In genomic region chr8:84779519-84780224, GRCm38 (mm10) we compare ENCODE assay signal across 10 mouse cellular contexts. TPM values are rescaled to one million over a fixed set of nuclear protein-coding genes. Genes with fewer than 3 reads are reported as not detected.
DNase-seq lines count a peak whose midpoint lies in the region; ATAC-seq and TF ChIP-seq lines count a peak whose summit lies in the region.
"Had no signal": no experiment of that assay in that cellular context is flagged by ENCODE, and none has a peak within 500 bp of the region (broad histone marks: within the 10 kb centered on the region; RNA-seq: fewer than 3 reads in every experiment).

No protein-coding gene starts in this region.

- peaks cover 97% of the 10 kb centered on the region for H3K27me3 ChIP-seq in kidney, embryonic 16.5 days (ENCODE audit: insufficient read depth, low read length)
- peaks cover 100% of the 10 kb centered on the region for H3K27me3 ChIP-seq in embryonic facial prominence, embryonic 10.5 days (replicated peaks; ENCODE audit: low read depth, poor library complexity, severe bottlenecking)
- no peaks in the 10 kb centered on the region; the same call in none of the 2 replicates for H3K27me3 ChIP-seq in forebrain, postnatal 0 days (ENCODE audit: insufficient read depth, low read length)
- H3K27me3 ChIP-seq: Patski had no signal

- no peak for DNase-seq in kidney, postnatal 10 days
- peak; percentile 45 for DNase-seq in embryonic facial prominence, embryonic 10.5 days (ENCODE audit: low spot score)
- DNase-seq in forebrain, postnatal 0 days: peak; percentile 70
- DNase-seq in neural tube, embryonic 10.5 days (ENCODE audit: extremely low spot score, low spot score): peak; percentile 61
- DNase-seq in B cell, adult 2 months: no peak
- DNase-seq in frontal cortex, postnatal 10 days (ENCODE audit: low spot score in 2 of 2): no peak
- DNase-seq in adrenal gland, adult 2 months: no peak
- DNase-seq: cerebellum, adult 11 months had no signal

- ATAC-seq in kidney, embryonic 16.5 days (ENCODE audit: low FRiP score, low TSS enrichment): no peak
- peak; percentile 55 for ATAC-seq in forebrain, postnatal 0 days
- ATAC-seq: Patski had no signal

- no peaks in the 10 kb centered on the region for H3K9me3 ChIP-seq in kidney, embryonic 16.5 days (ENCODE audit: low read length)
- H3K9me3 ChIP-seq in embryonic facial prominence, embryonic 10.5 days: no peaks in the 10 kb centered on the region
- H3K9me3 ChIP-seq in forebrain, postnatal 0 days (ENCODE audit: low read length): no peaks in the 10 kb centered on the region

- no peak overlapping the region for H3K27ac ChIP-seq in kidney, embryonic 16.5 days (ENCODE audit: low read length)
- H3K27ac ChIP-seq in embryonic facial prominence, embryonic 10.5 days (replicated peaks): no peak overlapping the region
- peak overlapping the region; percentile 95 for H3K27ac ChIP-seq in forebrain, postnatal 0 days (ENCODE audit: low read depth, low read length)

- 0 out of 2 replicates have a peak overlapping the region, but pooled peaks have one; percentile 0 for H3K4me3 ChIP-seq in kidney, embryonic 16.5 days (ENCODE audit: low read length)
- H3K4me3 ChIP-seq in embryonic facial prominence, embryonic 10.5 days: no peak overlapping the region
- peak overlapping the region; percentile 15; the same call in 1 of the 2 replicates for H3K4me3 ChIP-seq in forebrain, postnatal 0 days (ENCODE audit: low read depth, low read length)

- TF ChIP-seq CTCF in forebrain, postnatal 0 days (IDR thresholded peaks at IDR 0.05; ENCODE audit: low read depth): no peak

- no peaks in the 10 kb centered on the region for H3K36me3 ChIP-seq in kidney, embryonic 16.5 days (ENCODE audit: insufficient read depth, low read length)
- no peaks in the 10 kb centered on the region for H3K36me3 ChIP-seq in embryonic facial prominence, embryonic 10.5 days (replicated peaks)
- no peaks in the 10 kb centered on the region for H3K36me3 ChIP-seq in forebrain, postnatal 0 days (ENCODE audit: insufficient read depth)

- 0 out of 2 replicates have a peak overlapping the region, but pooled peaks have one; percentile 12 for H3K4me2 ChIP-seq in kidney, embryonic 16.5 days (replicated peaks; ENCODE audit: low read depth, low read length)
- H3K4me2 ChIP-seq in forebrain, postnatal 0 days (ENCODE audit: low read depth): peak overlapping the region; percentile 49

- peaks cover 19% of the 10 kb centered on the region for H3K4me1 ChIP-seq in kidney, embryonic 16.5 days (ENCODE audit: insufficient read depth, low read length)
- peaks cover 7% of the 10 kb centered on the region for H3K4me1 ChIP-seq in embryonic facial prominence, embryonic 10.5 days
- peaks cover 44% of the 10 kb centered on the region for H3K4me1 ChIP-seq in forebrain, postnatal 0 days (ENCODE audit: insufficient read depth)

- H3K9ac ChIP-seq in kidney, embryonic 16.5 days (replicated peaks; ENCODE audit: low read length): no peak overlapping the region
- H3K9ac ChIP-seq in forebrain, postnatal 0 days: peak overlapping the region; percentile 61

- 19% methylated on average over 19 of the region's 19 CpGs for WGBS in kidney, embryonic 16.5 days
- WGBS in embryonic facial prominence, embryonic 10.5 days: 1% methylated on average over 19 of the region's 19 CpGs
- 6% methylated on average over 19 of the region's 19 CpGs for WGBS in forebrain, postnatal 0 days

RNA-seq across cellular contexts. Expression of gene Nfix, which starts 20.5 kb away (rescaled TPM):
- 14.8 and 15.9 TPM in 2 replicates for polyA plus RNA-seq in kidney, embryonic 16.5 days (2015; fragmentation: Nextera tagmentation; extraction: Ambion mirVana)
- polyA plus RNA-seq in embryonic facial prominence, embryonic 10.5 days (2016; fragmentation: Nextera tagmentation; extraction: Ambion mirVana): 0.29 and 0.77 TPM in 2 replicates
- total RNA-seq in forebrain, postnatal 0 days (2014; rRNA removed): 111 and 116 TPM in 2 replicates
- 347 and 376 TPM in 2 replicates for polyA plus RNA-seq in forebrain, postnatal 0 days (2015; fragmentation: Nextera tagmentation; extraction: Ambion mirVana)
- total RNA-seq in adrenal gland, adult 2 months (2021): 100 to 1,000 TPM in 1 of 2 experiments, 10 to 100 TPM in 1; 91.3 to 113 TPM
- polyA plus RNA-seq in adrenal gland, adult 2 months (2012; rRNA removed): 47.0 and 59.9 TPM in 2 replicates

RNA-seq across cellular contexts. Expression of gene Dand5, which starts 43.0 kb away (rescaled TPM):
- polyA plus RNA-seq in kidney, embryonic 16.5 days (2015; fragmentation: Nextera tagmentation; extraction: Ambion mirVana): 6.6 and 9.0 TPM in 2 replicates
- 2.8 and 3.0 TPM in 2 replicates for polyA plus RNA-seq in embryonic facial prominence, embryonic 10.5 days (2016; fragmentation: Nextera tagmentation; extraction: Ambion mirVana)
- 4.7 and 6.9 TPM in 2 replicates for total RNA-seq in forebrain, postnatal 0 days (2014; rRNA removed)
- 8.2 and 10.0 TPM in 2 replicates for polyA plus RNA-seq in forebrain, postnatal 0 days (2015; fragmentation: Nextera tagmentation; extraction: Ambion mirVana)
- total RNA-seq in adrenal gland, adult 2 months (2021): 10 to 100 TPM; 11.5 to 12.2 TPM
- polyA plus RNA-seq in adrenal gland, adult 2 months (2012; rRNA removed): 5.1 and 7.0 TPM in 2 replicates

RNA-seq across cellular contexts. Expression of gene Gadd45gip1, which starts 51.6 kb away (rescaled TPM):
- 49.7 and 51.6 TPM in 2 replicates for polyA plus RNA-seq in kidney, embryonic 16.5 days (2015; fragmentation: Nextera tagmentation; extraction: Ambion mirVana)
- polyA plus RNA-seq in embryonic facial prominence, embryonic 10.5 days (2016; fragmentation: Nextera tagmentation; extraction: Ambion mirVana): 45.2 and 47.3 TPM in 2 replicates
- total RNA-seq in forebrain, postnatal 0 days (2014; rRNA removed): 24.7 and 28.7 TPM in 2 replicates
- 36.7 and 40.8 TPM in 2 replicates for polyA plus RNA-seq in forebrain, postnatal 0 days (2015; fragmentation: Nextera tagmentation; extraction: Ambion mirVana)
- 10 to 100 TPM; 72.6 to 74.9 TPM for total RNA-seq in adrenal gland, adult 2 months (2021)
- 141 and 196 TPM in 2 replicates for polyA plus RNA-seq in adrenal gland, adult 2 months (2012; rRNA removed)

RNA-seq across cellular contexts. Expression of gene G430095P16Rik, which starts 56.9 kb away (rescaled TPM):
- polyA plus RNA-seq in kidney, embryonic 16.5 days (2015; fragmentation: Nextera tagmentation; extraction: Ambion mirVana): 2.3 and 2.8 TPM in 2 replicates
- polyA plus RNA-seq in embryonic facial prominence, embryonic 10.5 days (2016; fragmentation: Nextera tagmentation; extraction: Ambion mirVana): 1.6 and 3.6 TPM in 2 replicates
- total RNA-seq in forebrain, postnatal 0 days (2014; rRNA removed): not detected in 2 replicates
- polyA plus RNA-seq in forebrain, postnatal 0 days (2015; fragmentation: Nextera tagmentation; extraction: Ambion mirVana): 0.56 and 1.0 TPM in 2 replicates
- total RNA-seq in adrenal gland, adult 2 months (2021): under 1 TPM in 1 of 2 experiments, not detected in 1; 0.59 TPM
- 0.26 and 0.76 TPM in 2 replicates for polyA plus RNA-seq in adrenal gland, adult 2 months (2012; rRNA removed)

Comparison
In these comparisons a context has a peak if more than half of its experiments do, and no peak if none do; other contexts are left out.
1. DNase-seq: peak in embryonic facial prominence, embryonic 10.5 days (single experiment), forebrain, postnatal 0 days (single experiment) and neural tube, embryonic 10.5 days (single experiment); none in kidney, postnatal 10 days (single experiment), B cell, adult 2 months (0 of 2), frontal cortex, postnatal 10 days (0 of 2) and adrenal gland, adult 2 months (single experiment).